Mouse (Mus musculus): ENCODE data around the gene Epc2.

GRCm38 (mm10) chr2:49572684-49573083 lies 121.4 kb downstream of the Epc2 start:
- TF ChIP-seq CTCF (IDR thresholded peaks at IDR 0.05; ENCODE audit: insufficient read depth, low read depth, low read length) (no peak), POLR2A (IDR thresholded peaks at IDR 0.05; ENCODE audit: insufficient read depth, low read depth, low read length) (no peak)
